Mouse (Mus musculus) hindbrain, postnatal 0 days (tissue): ENCODE measurements at regions not wholly inside any gene's neighbourhood (a gene's known extent, or its start where the extent isn't known, plus 50 kb on each side); places are given as distances from the start of the nearest gene placed in this dataset.
A peak's percentile ranks its signal among the peaks of the same experiment; 100 is the strongest.

Source experiments
- ATAC-seq: fragments of 200-750 bp; cut with Nextera tagmentation; 2 replicates; pipeline ENCODE4 v1.8.0; 2017; ENCODE audit warnings: mild to moderate bottlenecking, moderate TSS enrichment, moderate library complexity
- DNase-seq: peaks from one replicate; pipeline ENCODE4 v3.0.0-alpha.2; 2015; ENCODE audit warnings: low spot score
- H3K27ac ChIP-seq: fragments of 300-500 bp; sonication (generic); 2 replicates; pipeline ENCODE4 v1.5.1; 2014; ENCODE audit warnings: mild to moderate bottlenecking
- H3K27me3 ChIP-seq: fragments of 300-500 bp; sonication (generic); 2 replicates; pipeline ENCODE4 v1.6.1; 2014; ENCODE audit warnings: low read length, mixed read lengths; ENCODE audit not compliant: insufficient read depth
- H3K36me3 ChIP-seq: fragments of 300-500 bp; sonication (generic); 2 replicates; pipeline ENCODE4 v1.6.1; 2014; ENCODE audit warnings: low read length, mixed read lengths; ENCODE audit not compliant: insufficient read depth
- H3K4me1 ChIP-seq: fragments of 300-500 bp; sonication (generic); 2 replicates; pipeline ENCODE4 v1.6.1; 2014; ENCODE audit warnings: antibody characterized with exemption, low read length, mixed read lengths; ENCODE audit not compliant: insufficient read depth
- H3K4me2 ChIP-seq: fragments of 300-500 bp; sonication (generic); 2 replicates; pipeline ENCODE4 v1.6.1; 2014; ENCODE audit warnings: low read depth, mild to moderate bottlenecking, low read length, moderate library complexity, mixed read lengths
- H3K4me3 ChIP-seq: fragments of 300-500 bp; sonication (generic); 2 replicates; pipeline ENCODE4 v1.5.1; 2014; ENCODE audit warnings: low read length
- H3K9ac ChIP-seq: fragments of 300-500 bp; sonication (generic); replicated peaks from 2 replicates; pipeline ENCODE4 v1.6.1; 2014; ENCODE audit warnings: mild to moderate bottlenecking, low read length, moderate library complexity, mixed read lengths
- H3K9me3 ChIP-seq: fragments of 300-500 bp; sonication (generic); 2 replicates; pipeline ENCODE4 v1.6.1; 2016; ENCODE audit warnings: low read length, mixed read lengths
- CTCF ChIP-seq: IDR thresholded peaks from 2 replicates; pipeline ENCODE4 v1.5.1; 2016; ENCODE audit warnings: antibody characterized with exemption, control low read depth, low read depth
- WGBS: fragments of 180-500 bp; shearing (Covaris S2); extraction: QIAGEN DNeasy Blood & Tissue Kit; methylation state at CpG from one replicate; pipeline ENCODE4 v1.1.7; 2014; 5-methylcytosine and 5-hydroxymethylcytosine counted together

GRCm38 (mm10) chr3:134115007-134115406 is 121.3 kb upstream of the Cxxc4 start:
- TF ChIP-seq CTCF, result no peak

GRCm38 (mm10) chr3:134118898-134119297 is 117.4 kb upstream of the Cxxc4 start:
- TF ChIP-seq CTCF, result no peak; the same call in 1 of the 2 replicates
- ATAC-seq (no peak), DNase-seq (no peak)
- Histone ChIP-seq H3K4me3 (no peak overlapping the region), H3K27ac (no peak overlapping the region), H3K4me1 (no peaks in the 10 kb centered on the region), H3K9ac (no peak overlapping the region), H3K9me3 (no peaks in the 10 kb centered on the region), H3K4me2 (no peak overlapping the region), H3K36me3 (no peaks in the 10 kb centered on the region), H3K27me3 (no peaks in the 10 kb centered on the region)
- 72% methylated on average over 4 of the region's 4 CpGs for WGBS

More at GRCm38 (mm10) chr3:134115007-134115406, 121.3 kb upstream of the Cxxc4 start:
- 92% methylated on average over 4 of the region's 4 CpGs for WGBS
- H3K9me3 ChIP-seq, result no peaks in the 10 kb centered on the region
- no peak overlapping the region for H3K9ac ChIP-seq
- H3K27me3 ChIP-seq, result no peaks in the 10 kb centered on the region
- no peak overlapping the region for H3K4me3 ChIP-seq
- DNase-seq, result no peak
- H3K4me2 ChIP-seq, result no peak overlapping the region
- no peak overlapping the region for H3K27ac ChIP-seq
- no peaks in the 10 kb centered on the region for H3K36me3 ChIP-seq
- no peaks in the 10 kb centered on the region for H3K4me1 ChIP-seq
- ATAC-seq, result no peak

- H3K9ac ChIP-seq, result no peak overlapping the region
- no peaks in the 10 kb centered on the region for H3K4me1 ChIP-seq
- no peak for DNase-seq
- no peak for ATAC-seq
- no peaks in the 10 kb centered on the region for H3K36me3 ChIP-seq
- H3K4me3 ChIP-seq, result no peak overlapping the region
- no peak overlapping the region for H3K27ac ChIP-seq
- H3K9me3 ChIP-seq, result no peaks in the 10 kb centered on the region
- TF ChIP-seq CTCF, result no peak
- no peak overlapping the region for H3K4me2 ChIP-seq
- H3K27me3 ChIP-seq, result no peaks in the 10 kb centered on the region
Observed at GRCm38 (mm10) chr3:134124982-134125381, 111.3 kb upstream of the Cxxc4 start.

GRCm38 (mm10) chr3:134130412-134130811 is 105.9 kb upstream of the Cxxc4 start:
- H3K27me3 ChIP-seq, result no peaks in the 10 kb centered on the region

GRCm38 (mm10) chr3:134145251-134145650 is 91.0 kb upstream of the Cxxc4 start:
- H3K27ac ChIP-seq, result no peak overlapping the region
- no peaks in the 10 kb centered on the region for H3K27me3 ChIP-seq
- no peak overlapping the region for H3K4me3 ChIP-seq
- no peaks in the 10 kb centered on the region for H3K4me1 ChIP-seq
- H3K36me3 ChIP-seq, result no peaks in the 10 kb centered on the region
- 69% methylated on average over 7 of the region's 7 CpGs for WGBS
- H3K9ac ChIP-seq, result no peak overlapping the region
- no peak for DNase-seq
- ATAC-seq, result no peak
- H3K9me3 ChIP-seq, result no peaks in the 10 kb centered on the region
- no peak for TF ChIP-seq CTCF
- no peak overlapping the region for H3K4me2 ChIP-seq

More at GRCm38 (mm10) chr3:134130412-134130811, 105.9 kb upstream of the Cxxc4 start:
- no peak for TF ChIP-seq CTCF
- H3K4me3 ChIP-seq, result no peak overlapping the region
- WGBS, result 37% methylated on average over 3 of the region's 3 CpGs
- H3K9ac ChIP-seq, result no peak overlapping the region
- H3K4me2 ChIP-seq, result no peak overlapping the region
- H3K4me1 ChIP-seq, result no peaks in the 10 kb centered on the region
- DNase-seq, result no peak
- ATAC-seq, result no peak
- no peak overlapping the region for H3K27ac ChIP-seq
- no peaks in the 10 kb centered on the region for H3K9me3 ChIP-seq
- no peaks in the 10 kb centered on the region for H3K36me3 ChIP-seq

- H3K4me1 ChIP-seq, result no peaks in the 10 kb centered on the region
- DNase-seq (no peak), ATAC-seq (peak; percentile 55; the same call in 1 of the 2 replicates)
- 79% methylated on average over 3 of the region's 3 CpGs for WGBS
- H3K4me2 ChIP-seq, result no peak overlapping the region; the same call in 1 of the 2 replicates
- H3K27ac ChIP-seq, result peak overlapping the region; percentile 8; the same call in 1 of the 2 replicates
- no peaks in the 10 kb centered on the region for H3K27me3 ChIP-seq
- no peak for TF ChIP-seq CTCF
- H3K9me3 ChIP-seq, result no peaks in the 10 kb centered on the region
- no peak overlapping the region; the same call in 1 of the 2 replicates for H3K9ac ChIP-seq
- H3K36me3 ChIP-seq, result no peaks in the 10 kb centered on the region
- no peak overlapping the region for H3K4me3 ChIP-seq
Observed at GRCm38 (mm10) chr3:134145935-134146334, 90.3 kb upstream of the Cxxc4 start.

- TF ChIP-seq CTCF, result no peak
- Histone ChIP-seq H3K27ac (peak overlapping the region; percentile 17), H3K4me3 (peak overlapping the region; percentile 18), H3K9me3 (no peaks in the 10 kb centered on the region), H3K4me1 (no peaks in the 10 kb centered on the region), H3K27me3 (no peaks in the 10 kb centered on the region), H3K9ac (peak overlapping the region; percentile 10), H3K36me3 (no peaks in the 10 kb centered on the region), H3K4me2 (peak overlapping the region; percentile 51)
- ATAC-seq (peak; percentile 97), DNase-seq (peak; percentile 78)
- WGBS, result 13% methylated on average over 14 of the region's 14 CpGs
Observed at GRCm38 (mm10) chr3:134146373-134147224, 89.7 kb upstream of the Cxxc4 start.
